Mouse (Mus musculus) embryonic fibroblast, embryonic 13.5 days (primary cell): ENCODE measurements around the gene Elob.

Experiments
- CTCF ChIP-seq: IDR thresholded peaks from 2 replicates; pipeline ENCODE4 v1.5.1; 2011; ENCODE audit warnings: mild to moderate bottlenecking, control low read depth, low read length, moderate library complexity, borderline replicate concordance; ENCODE audit not compliant: insufficient read depth
- POLR2A ChIP-seq: IDR thresholded peaks from 2 replicates; pipeline ENCODE4 v1.6.1; 2011; ENCODE audit warnings: low read depth, mild to moderate bottlenecking, control low read depth, low read length, moderate library complexity

GRCm38 (mm10) chr17:23803366-23804041 lies 25.4 kb downstream of the Elob start:
- TF ChIP-seq CTCF: no peak
- no peak for TF ChIP-seq POLR2A
